ENCODE assay signal across 8 mouse cellular contexts in the genomic region with DNA sequence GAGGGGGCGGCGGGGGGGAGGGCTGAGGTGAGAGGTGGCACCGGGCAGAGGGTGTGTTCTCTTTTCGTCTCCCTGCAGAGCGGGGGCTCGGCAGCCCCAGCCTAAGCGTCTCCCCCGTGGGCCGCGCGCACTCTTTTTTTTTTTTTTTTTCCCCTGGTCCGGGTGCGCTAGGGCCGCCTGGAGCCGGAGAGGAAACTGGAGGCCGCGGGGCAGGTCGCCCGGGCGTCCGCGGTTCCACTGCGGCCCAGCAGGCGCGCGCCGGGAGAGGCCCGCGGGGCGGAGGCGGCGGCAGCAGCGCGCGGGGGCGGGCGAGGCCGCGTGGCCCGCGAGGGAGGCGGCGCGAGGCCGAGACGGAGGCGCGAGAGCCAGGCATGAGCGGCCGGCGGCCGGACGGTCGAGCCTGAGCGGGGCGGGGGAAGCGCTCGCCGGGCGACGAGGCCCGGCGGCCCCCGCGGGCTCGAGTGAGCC. TPM values are rescaled to one million over a fixed set of nuclear protein-coding genes. Genes with fewer than 3 reads are reported as not detected.
DNase-seq lines count a peak whose midpoint lies in the region; ATAC-seq lines count a peak whose summit lies in the region.

No protein-coding gene starts in this region.

- H3K4me3 ChIP-seq in embryonic facial prominence, embryonic 10.5 days: peak overlapping the region; percentile 52
- peak overlapping the region; percentile 38 for H3K4me3 ChIP-seq in midbrain, embryonic 12.5 days

- WGBS in embryonic facial prominence, embryonic 10.5 days: 3% methylated on average over 66 of the region's 66 CpGs
- WGBS in midbrain, embryonic 12.5 days: 0% methylated on average over 55 of the region's 66 CpGs

- no peaks in the 10 kb centered on the region for H3K9me3 ChIP-seq in embryonic facial prominence, embryonic 10.5 days
- H3K9me3 ChIP-seq in midbrain, embryonic 12.5 days: no peaks in the 10 kb centered on the region

- H3K9ac ChIP-seq in midbrain, embryonic 12.5 days (replicated peaks): 0 out of 2 replicates have a peak overlapping the region, but pooled peaks have one; percentile 20

- H3K4me1 ChIP-seq in embryonic facial prominence, embryonic 10.5 days: peaks cover 12% of the 10 kb centered on the region
- H3K4me1 ChIP-seq in midbrain, embryonic 12.5 days: peaks cover 13% of the 10 kb centered on the region

- peak; percentile 65 for DNase-seq in kidney, adult 18-20 months
- DNase-seq in kidney, adult 9 months: no peak
- no peak for DNase-seq in embryonic facial prominence, embryonic 10.5 days (ENCODE audit: low spot score)
- no peak for DNase-seq in cerebellum, postnatal 14 days
- no peak for DNase-seq in cerebellum, postnatal 25 days

- H3K36me3 ChIP-seq in embryonic facial prominence, embryonic 10.5 days (replicated peaks): no peaks in the 10 kb centered on the region
- H3K36me3 ChIP-seq in midbrain, embryonic 12.5 days: no peaks in the 10 kb centered on the region

- peaks cover 100% of the 10 kb centered on the region for H3K27me3 ChIP-seq in embryonic facial prominence, embryonic 10.5 days (replicated peaks; ENCODE audit: low read depth, poor library complexity, severe bottlenecking)
- peaks cover 92% of the 10 kb centered on the region for H3K27me3 ChIP-seq in midbrain, embryonic 12.5 days

- H3K4me2 ChIP-seq in midbrain, embryonic 12.5 days (replicated peaks): peak overlapping the region; percentile 53

- peak; percentile 16 for ATAC-seq in inflammation-experienced regulatory T-cells, adult 6 months
- peak; percentile 62; the same call in 1 of the 2 replicates for ATAC-seq in midbrain, embryonic 12.5 days (ENCODE audit: low FRiP score, low read depth)
- no peak for ATAC-seq in megakaryocyte progenitor cell, adult 5-6 weeks (replicated peaks; ENCODE audit: poor library complexity)

- H3K27ac ChIP-seq in embryonic facial prominence, embryonic 10.5 days (replicated peaks): no peak overlapping the region
- H3K27ac ChIP-seq in midbrain, embryonic 12.5 days (replicated peaks): no peak overlapping the region

RNA-seq across cellular contexts. Expression of a gene that starts 0.6 kb away (rescaled TPM):
- polyA plus RNA-seq in embryonic facial prominence, embryonic 10.5 days (2016; fragmentation: Nextera tagmentation; extraction: Ambion mirVana): not detected in 2 replicates
- polyA plus RNA-seq in inflammation-experienced regulatory T-cells, adult 6 months (2017; shearing (Covaris generic)): not detected
- 0.08 and 0.15 TPM in 2 replicates for polyA plus RNA-seq in midbrain, embryonic 12.5 days (2016; fragmentation: Nextera tagmentation; extraction: Ambion mirVana)
- total RNA-seq in megakaryocyte progenitor cell, adult 5-6 weeks (2015): not detected in 2 replicates
- not detected in 2 replicates for total RNA-seq in megakaryocyte progenitor cell, adult 5-6 weeks (2017)

RNA-seq across cellular contexts. Expression of a gene that starts 6.7 kb away (rescaled TPM):
- polyA plus RNA-seq in embryonic facial prominence, embryonic 10.5 days (2016; fragmentation: Nextera tagmentation; extraction: Ambion mirVana): 1.7 and 6.9 TPM in 2 replicates
- polyA plus RNA-seq in inflammation-experienced regulatory T-cells, adult 6 months (2017; shearing (Covaris generic)): not detected
- not detected in 2 replicates for polyA plus RNA-seq in midbrain, embryonic 12.5 days (2016; fragmentation: Nextera tagmentation; extraction: Ambion mirVana)
- total RNA-seq in megakaryocyte progenitor cell, adult 5-6 weeks (2015): not detected in 2 replicates
- total RNA-seq in megakaryocyte progenitor cell, adult 5-6 weeks (2017): not detected in 2 replicates

RNA-seq across cellular contexts. Expression of a gene that starts 6.7 kb away (rescaled TPM):
- not detected in 2 replicates for polyA plus RNA-seq in embryonic facial prominence, embryonic 10.5 days (2016; fragmentation: Nextera tagmentation; extraction: Ambion mirVana)
- polyA plus RNA-seq in inflammation-experienced regulatory T-cells, adult 6 months (2017; shearing (Covaris generic)): not detected
- polyA plus RNA-seq in midbrain, embryonic 12.5 days (2016; fragmentation: Nextera tagmentation; extraction: Ambion mirVana): not detected in 2 replicates
- total RNA-seq in megakaryocyte progenitor cell, adult 5-6 weeks (2015): not detected in 2 replicates
- total RNA-seq in megakaryocyte progenitor cell, adult 5-6 weeks (2017): not detected in 2 replicates

RNA-seq across cellular contexts. Expression of a gene that starts 7.5 kb away (rescaled TPM):
- polyA plus RNA-seq in embryonic facial prominence, embryonic 10.5 days (2016; fragmentation: Nextera tagmentation; extraction: Ambion mirVana): not detected in 2 replicates
- polyA plus RNA-seq in inflammation-experienced regulatory T-cells, adult 6 months (2017; shearing (Covaris generic)): not detected
- polyA plus RNA-seq in midbrain, embryonic 12.5 days (2016; fragmentation: Nextera tagmentation; extraction: Ambion mirVana): not detected in 2 replicates
- total RNA-seq in megakaryocyte progenitor cell, adult 5-6 weeks (2015): not detected in 2 replicates
- total RNA-seq in megakaryocyte progenitor cell, adult 5-6 weeks (2017): not detected in 2 replicates

RNA-seq across cellular contexts. Expression of a gene that starts 13.3 kb away (rescaled TPM):
- not detected in 2 replicates for polyA plus RNA-seq in embryonic facial prominence, embryonic 10.5 days (2016; fragmentation: Nextera tagmentation; extraction: Ambion mirVana)
- polyA plus RNA-seq in inflammation-experienced regulatory T-cells, adult 6 months (2017; shearing (Covaris generic)): not detected
- not detected in 2 replicates for polyA plus RNA-seq in midbrain, embryonic 12.5 days (2016; fragmentation: Nextera tagmentation; extraction: Ambion mirVana)
- total RNA-seq in megakaryocyte progenitor cell, adult 5-6 weeks (2015): not detected in 2 replicates
- not detected in 2 replicates for total RNA-seq in megakaryocyte progenitor cell, adult 5-6 weeks (2017)
